Mouse (Mus musculus): ENCODE measurements around the gene Reps2. TPM values are rescaled to one million over a fixed set of nuclear protein-coding genes. Genes with fewer than 3 reads are reported as not detected.

The Reps2 gene
- total and polyA plus RNA-seq, 2 experiments from 2014 or later: 2.4 to 10.9 TPM

GRCm38 (mm10) chrX:162541961-162542360 lies 101.5 kb downstream of the Reps2 start:
- no peak overlapping the region for H3K27ac ChIP-seq
- H3K4me3 ChIP-seq (ENCODE audit: low read length): no peak overlapping the region
- no peaks in the 10 kb centered on the region for H3K27me3 ChIP-seq (ENCODE audit: insufficient read depth, low read length)
- H3K9me3 ChIP-seq (ENCODE audit: low read length): no peaks in the 10 kb centered on the region
- WGBS: 100% methylated on average over 1 of the region's 1 CpGs
- no peak for ATAC-seq
- no peak for TF ChIP-seq CTCF (IDR thresholded peaks at IDR 0.05; ENCODE audit: low read depth)
- no peaks in the 10 kb centered on the region for H3K36me3 ChIP-seq (ENCODE audit: insufficient read depth, low read length)
- H3K4me1 ChIP-seq (ENCODE audit: insufficient read depth, low read length): no peaks in the 10 kb centered on the region
- no peak for DNase-seq (ENCODE audit: low spot score)
- H3K9ac ChIP-seq (replicated peaks; ENCODE audit: low read length): no peak overlapping the region
- no peak overlapping the region for H3K4me2 ChIP-seq (ENCODE audit: low read depth, low read length)

DNA sequence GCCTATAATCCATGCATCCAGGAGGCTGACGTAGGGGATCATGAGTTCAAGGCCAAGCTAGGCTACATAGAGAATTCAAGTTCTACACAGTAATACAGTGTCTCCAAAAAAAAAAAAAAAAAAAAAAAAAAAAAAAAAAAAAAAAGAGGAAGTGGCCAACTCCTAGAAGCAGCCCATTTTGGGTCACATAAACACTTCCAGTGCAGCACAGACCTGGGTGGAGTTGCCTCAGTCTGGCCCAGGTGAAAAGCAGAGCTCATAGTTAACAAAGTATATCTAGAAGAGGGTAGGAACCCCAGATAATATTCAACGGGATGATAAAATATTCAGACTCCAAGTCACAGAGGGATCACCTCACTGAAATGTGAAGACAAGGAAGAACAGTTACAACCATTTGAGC lies 112.4 kb downstream of the Reps2 start:
- Histone ChIP-seq H3K36me3 (ENCODE audit: insufficient read depth, low read length) (no peaks in the 10 kb centered on the region), H3K4me2 (ENCODE audit: low read depth, low read length) (no peak overlapping the region), H3K27me3 (ENCODE audit: insufficient read depth, low read length) (0 out of 2 replicates have a peak, but pooled peaks cover 3% of the 10 kb centered on the region), H3K4me3 (ENCODE audit: low read length) (no peak overlapping the region), H3K9me3 (ENCODE audit: low read length) (no peaks in the 10 kb centered on the region), H3K27ac (no peak overlapping the region), H3K4me1 (ENCODE audit: insufficient read depth, low read length) (no peaks in the 10 kb centered on the region), H3K9ac (replicated peaks; ENCODE audit: low read length) (no peak overlapping the region)
- TF ChIP-seq CTCF (IDR thresholded peaks at IDR 0.05; ENCODE audit: low read depth): no peak
- DNase-seq (ENCODE audit: low spot score): no peak
- no peak for ATAC-seq
- 97% methylated on average over 2 of the region's 2 CpGs for WGBS

- DNase-seq (ENCODE audit: low spot score) (peak; percentile 73), ATAC-seq (peak; percentile 43; the same call in 1 of the 2 replicates)
- Histone ChIP-seq H3K9ac (replicated peaks; ENCODE audit: low read length) (no peak overlapping the region), H3K27me3 (ENCODE audit: insufficient read depth, low read length) (no peaks in the 10 kb centered on the region), H3K27ac (no peak overlapping the region), H3K36me3 (ENCODE audit: insufficient read depth, low read length) (no peaks in the 10 kb centered on the region), H3K9me3 (ENCODE audit: low read length) (no peaks in the 10 kb centered on the region), H3K4me3 (ENCODE audit: low read length) (no peak overlapping the region), H3K4me1 (ENCODE audit: insufficient read depth, low read length) (no peaks in the 10 kb centered on the region), H3K4me2 (ENCODE audit: low read depth, low read length) (no peak overlapping the region)
- 47% methylated on average over 2 of the region's 2 CpGs for WGBS
- peak; percentile 79 for TF ChIP-seq CTCF (IDR thresholded peaks at IDR 0.05; ENCODE audit: low read depth)
These were observed 116.2 kb downstream of the Reps2 start for GRCm38 (mm10) chrX:162527240-162527639.

DNA sequence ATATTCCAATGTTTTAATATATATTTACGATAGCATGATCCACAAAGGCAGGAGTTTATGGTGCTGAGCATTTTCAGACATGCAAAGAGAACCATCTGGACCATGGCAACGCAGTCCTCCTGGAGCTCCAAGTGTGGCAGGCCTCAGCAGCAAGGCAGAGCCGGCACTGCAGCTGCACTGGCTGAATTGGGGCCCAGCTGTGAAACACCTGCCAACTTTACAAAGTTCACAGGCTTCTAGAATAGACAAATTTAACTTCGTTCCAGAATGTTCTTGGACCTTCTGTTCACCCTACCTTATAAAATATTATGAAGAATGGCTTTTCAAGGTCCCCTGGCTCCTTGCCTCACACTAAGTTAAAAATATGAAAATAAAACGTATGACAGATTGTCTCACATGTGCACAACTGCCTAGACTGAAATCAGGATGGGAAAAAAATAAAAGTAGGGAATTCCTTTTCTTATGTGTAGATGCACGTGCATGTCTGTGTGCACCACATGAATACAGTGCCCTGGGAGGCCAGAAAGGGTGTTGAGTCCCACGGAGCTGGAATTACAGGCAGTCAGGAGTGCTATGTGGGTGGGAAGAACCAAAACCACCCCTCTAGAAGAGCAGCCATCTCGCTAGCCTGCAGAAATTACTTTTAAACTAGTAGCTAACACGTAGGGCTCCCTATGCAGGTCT lies 121.5 kb downstream of the Reps2 start:
- no peaks in the 10 kb centered on the region for H3K27me3 ChIP-seq (ENCODE audit: insufficient read depth, low read length)
- peak; percentile 27 for DNase-seq (ENCODE audit: low spot score)
- no peak overlapping the region for H3K4me3 ChIP-seq (ENCODE audit: low read length)
- no peak overlapping the region for H3K4me2 ChIP-seq (ENCODE audit: low read depth, low read length)
- no peaks in the 10 kb centered on the region for H3K9me3 ChIP-seq (ENCODE audit: low read length)
- no peak for TF ChIP-seq CTCF (IDR thresholded peaks at IDR 0.05; ENCODE audit: low read depth)
- ATAC-seq: no peak
- no peaks in the 10 kb centered on the region for H3K4me1 ChIP-seq (ENCODE audit: insufficient read depth, low read length)
- H3K27ac ChIP-seq: no peak overlapping the region
- no peak overlapping the region for H3K9ac ChIP-seq (replicated peaks; ENCODE audit: low read length)
- no peaks in the 10 kb centered on the region for H3K36me3 ChIP-seq (ENCODE audit: insufficient read depth, low read length)
- WGBS: 48% methylated on average over 9 of the region's 9 CpGs

DNA sequence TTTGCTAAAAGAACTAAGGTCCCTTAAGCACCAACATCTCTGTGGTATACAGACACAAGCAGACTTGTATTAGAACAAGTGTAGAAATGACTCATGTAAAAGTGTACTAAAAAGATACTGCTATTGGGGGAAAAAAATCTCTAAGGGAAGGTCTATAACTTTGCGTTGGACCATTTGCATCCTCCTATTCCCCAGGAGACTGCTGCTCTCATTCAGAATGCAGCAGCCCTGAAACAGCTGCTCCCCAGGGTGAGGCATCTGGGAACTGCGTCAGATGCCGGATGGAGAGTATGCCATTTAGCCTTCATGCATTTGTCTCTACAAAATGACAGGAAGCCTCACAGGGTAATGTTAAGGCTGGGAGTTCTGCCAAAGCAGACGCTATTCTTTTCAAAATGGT lies 122.3 kb downstream of the Reps2 start:
- ATAC-seq (peak; percentile 68), DNase-seq (ENCODE audit: low spot score) (peak; percentile 36)
- H3K27me3 ChIP-seq (ENCODE audit: insufficient read depth, low read length): no peaks in the 10 kb centered on the region
- no peaks in the 10 kb centered on the region for H3K9me3 ChIP-seq (ENCODE audit: low read length)
- no peak for TF ChIP-seq CTCF (IDR thresholded peaks at IDR 0.05; ENCODE audit: low read depth)
- 45% methylated on average over 4 of the region's 4 CpGs for WGBS
- H3K9ac ChIP-seq (replicated peaks; ENCODE audit: low read length): no peak overlapping the region
- no peak overlapping the region for H3K4me2 ChIP-seq (ENCODE audit: low read depth, low read length)
- no peaks in the 10 kb centered on the region for H3K4me1 ChIP-seq (ENCODE audit: insufficient read depth, low read length)
- no peak overlapping the region for H3K27ac ChIP-seq
- no peaks in the 10 kb centered on the region for H3K36me3 ChIP-seq (ENCODE audit: insufficient read depth, low read length)
- no peak overlapping the region for H3K4me3 ChIP-seq (ENCODE audit: low read length)

DNA sequence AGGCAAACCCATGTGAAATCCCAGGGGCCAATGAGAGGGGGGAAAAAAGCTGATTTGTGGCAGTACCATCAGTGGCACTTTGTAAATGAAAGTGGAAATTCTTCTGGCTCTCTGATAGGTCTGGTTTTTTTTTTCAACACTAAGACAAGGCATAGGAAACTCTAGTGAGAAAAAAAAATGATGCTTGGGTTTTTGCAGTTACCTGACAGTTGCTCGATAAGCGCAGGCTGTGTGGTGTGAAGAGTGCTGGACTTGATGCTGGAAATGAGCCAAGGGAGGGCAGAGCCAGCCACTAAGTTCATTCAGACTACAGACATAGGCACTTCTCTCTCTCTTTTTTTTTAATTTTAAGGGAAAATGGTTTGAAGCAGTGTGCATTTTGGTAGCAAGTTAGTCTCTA lies 123.1 kb downstream of the Reps2 start:
- no peak for ATAC-seq
- Histone ChIP-seq H3K36me3 (ENCODE audit: insufficient read depth, low read length) (no peaks in the 10 kb centered on the region), H3K27ac (no peak overlapping the region), H3K27me3 (ENCODE audit: insufficient read depth, low read length) (no peaks in the 10 kb centered on the region), H3K9ac (replicated peaks; ENCODE audit: low read length) (no peak overlapping the region), H3K4me1 (ENCODE audit: insufficient read depth, low read length) (no peaks in the 10 kb centered on the region), H3K4me3 (ENCODE audit: low read length) (no peak overlapping the region), H3K4me2 (ENCODE audit: low read depth, low read length) (no peak overlapping the region), H3K9me3 (ENCODE audit: low read length) (no peaks in the 10 kb centered on the region)
- 52% methylated on average over 2 of the region's 2 CpGs for WGBS
- no peak for TF ChIP-seq CTCF (IDR thresholded peaks at IDR 0.05; ENCODE audit: low read depth)
- DNase-seq (ENCODE audit: low spot score): no peak

GRCm38 (mm10) chrX:162510426-162510980 lies 132.9 kb downstream of the Reps2 start:
- H3K9ac ChIP-seq (replicated peaks; ENCODE audit: low read length): no peak overlapping the region
- ATAC-seq: peak; percentile 21; the same call in 1 of the 2 replicates
- H3K27me3 ChIP-seq (ENCODE audit: insufficient read depth, low read length): no peaks in the 10 kb centered on the region
- WGBS: 61% methylated on average over 2 of the region's 2 CpGs
- peak; percentile 47 for DNase-seq (ENCODE audit: low spot score)
- peak; percentile 49 for TF ChIP-seq CTCF (IDR thresholded peaks at IDR 0.05; ENCODE audit: low read depth)
- no peaks in the 10 kb centered on the region for H3K9me3 ChIP-seq (ENCODE audit: low read length)
- H3K36me3 ChIP-seq (ENCODE audit: insufficient read depth, low read length): no peaks in the 10 kb centered on the region
- no peak overlapping the region for H3K4me2 ChIP-seq (ENCODE audit: low read depth, low read length)
- no peak overlapping the region for H3K27ac ChIP-seq
- no peak overlapping the region for H3K4me3 ChIP-seq (ENCODE audit: low read length)
- H3K4me1 ChIP-seq (ENCODE audit: insufficient read depth, low read length): no peaks in the 10 kb centered on the region

Measured in hindbrain, postnatal 0 days (tissue).